Mouse (Mus musculus) megakaryocyte, embryonic 14.5 days (primary cell): ENCODE measurements around the gene Zbtb46. TPM values are rescaled to one million over a fixed set of nuclear protein-coding genes. Genes with fewer than 3 reads are reported as not detected.

Experiments used
- H3K27me3 ChIP-seq: replicated peaks from 2 replicates; pipeline ENCODE3; 2012; ENCODE audit warnings: inconsistent platforms
- H3K36me3 ChIP-seq: replicated peaks from 2 replicates; pipeline ENCODE3; 2012; ENCODE audit warnings: low read length, inconsistent platforms, mixed read lengths
- H3K4me1 ChIP-seq: 2 replicates; pipeline ENCODE4 v1.6.1; 2012; ENCODE audit warnings: inconsistent platforms
- H3K4me3 ChIP-seq: replicated peaks from 2 replicates; pipeline ENCODE3; 2012; ENCODE audit warnings: moderate library complexity, mild to moderate bottlenecking, inconsistent platforms
- H3K9me3 ChIP-seq: 2 replicates; pipeline ENCODE4 v1.6.1; 2012; ENCODE audit warnings: inconsistent platforms
- FLI1 ChIP-seq: IDR thresholded peaks from 2 replicates; pipeline ENCODE4 v1.6.1; 2012; ENCODE audit warnings: low read length, inconsistent platforms, mixed read lengths
- GATA1 ChIP-seq: IDR thresholded peaks from 3 replicates; pipeline ENCODE4 v1.6.1; 2012; ENCODE audit warnings: mixed read lengths, low read length, inconsistent platforms, borderline replicate concordance
- polyA plus RNA-seq: library from polyadenylated mRNA; stranded (reverse); fragments of >175 nt; gene quantifications from 2 replicates; pipeline ENCODE4 v1.2.3, GENCODE M21; 2012; ENCODE audit warnings: low replicate concordance; ENCODE audit not compliant: insufficient read depth

The Zbtb46 gene
- polyA plus RNA-seq, 1 experiment: 0.16 TPM

DNA sequence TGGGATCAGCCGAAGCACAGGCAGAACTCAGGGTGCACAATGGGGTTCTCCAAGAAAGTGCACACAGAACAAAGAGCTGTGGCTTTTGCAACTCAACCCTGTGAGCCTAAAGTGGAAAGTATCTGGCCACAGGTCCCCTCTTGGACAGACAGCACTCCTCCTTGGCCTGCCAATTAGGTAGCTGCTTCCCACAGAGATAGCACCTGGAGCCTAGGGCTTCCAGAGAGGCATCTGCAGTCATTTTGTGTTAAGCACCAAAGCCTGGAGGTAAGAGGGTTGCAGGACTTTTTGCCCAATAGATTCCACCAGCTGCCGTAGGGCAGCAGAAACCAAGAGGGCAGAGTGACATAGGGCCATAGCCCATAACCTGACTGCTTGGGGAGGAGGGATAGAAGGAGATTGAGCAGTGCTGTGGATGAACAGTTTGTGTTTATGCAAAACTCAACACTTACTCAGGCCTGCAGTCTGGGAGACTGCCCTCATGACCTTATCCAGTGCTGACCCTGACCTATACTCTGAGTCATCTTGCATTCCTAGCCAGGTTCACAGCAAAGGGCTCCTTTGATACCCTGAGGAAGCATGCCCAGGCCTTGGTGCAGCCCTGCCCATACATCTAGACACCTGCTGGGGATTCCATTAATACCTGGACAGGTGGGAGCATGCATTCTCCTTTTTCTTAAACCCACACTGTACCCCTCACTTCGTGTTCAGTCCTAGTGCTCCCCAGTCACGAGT lies 68.9 kb downstream of the Zbtb46 start:
- peaks cover 53% of the 10 kb centered on the region for H3K36me3 ChIP-seq
- peaks cover 6% of the 10 kb centered on the region; the same call in 1 of the 2 replicates for H3K4me1 ChIP-seq
- H3K4me3 ChIP-seq: no peak overlapping the region
- TF ChIP-seq GATA1 (no peak), FLI1 (no peak)
- no peaks in the 10 kb centered on the region for H3K9me3 ChIP-seq
- peaks cover 7% of the 10 kb centered on the region for H3K27me3 ChIP-seq

DNA sequence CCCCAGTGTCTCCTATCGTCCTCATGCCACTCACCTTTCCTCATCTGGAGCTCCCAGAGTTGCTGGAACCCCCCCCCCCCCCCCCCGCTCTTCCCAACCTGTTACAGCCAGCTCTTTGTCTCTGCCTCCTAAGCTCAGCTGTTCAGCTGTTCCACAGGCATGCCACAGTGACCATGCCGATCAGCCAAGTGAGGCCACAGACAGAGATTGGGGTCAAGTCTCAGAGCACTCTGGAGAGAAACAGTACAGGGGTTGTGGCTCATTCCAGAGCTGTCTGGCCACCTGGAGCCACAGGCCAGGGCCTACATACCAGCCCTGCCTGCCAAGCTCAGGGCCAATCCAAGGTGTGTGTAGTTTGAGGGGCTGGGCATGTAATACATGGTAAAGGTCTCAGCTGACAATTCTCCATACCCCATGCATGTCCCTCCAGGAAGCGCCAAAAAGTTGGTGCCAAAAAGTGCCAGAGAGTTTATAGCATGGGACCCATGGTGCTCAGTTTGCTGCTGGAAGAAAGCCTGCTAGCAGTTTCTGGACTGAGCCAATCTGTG lies 72.5 kb downstream of the Zbtb46 start:
- Histone ChIP-seq H3K4me1 (peaks cover 3% of the 10 kb centered on the region; the same call in 1 of the 2 replicates), H3K27me3 (no peaks in the 10 kb centered on the region), H3K36me3 (peaks cover 74% of the 10 kb centered on the region), H3K9me3 (no peaks in the 10 kb centered on the region), H3K4me3 (no peak overlapping the region)
- TF ChIP-seq FLI1 (no peak), GATA1 (no peak)

DNA sequence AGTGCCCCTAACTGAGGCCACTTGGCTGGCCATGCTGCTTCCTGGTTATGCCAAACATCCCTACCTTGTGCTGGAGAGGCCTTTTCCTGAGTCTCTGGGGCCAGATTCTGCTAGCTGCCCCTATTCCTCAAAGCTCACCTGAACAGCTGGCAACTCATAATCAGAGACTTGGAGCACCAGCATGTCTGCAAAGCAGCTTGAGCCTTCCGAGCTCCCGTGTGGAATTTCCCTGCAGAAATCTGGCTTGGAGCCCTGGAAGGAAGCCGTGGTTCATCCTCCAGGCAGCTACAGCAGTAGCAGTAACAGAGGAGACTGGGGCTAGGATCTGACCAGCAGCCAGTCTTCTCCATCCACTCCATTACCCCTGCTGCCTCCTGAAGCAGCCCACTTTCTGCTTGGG lies 73.3 kb downstream of the Zbtb46 start:
- H3K9me3 ChIP-seq: no peaks in the 10 kb centered on the region
- H3K27me3 ChIP-seq: no peaks in the 10 kb centered on the region
- peaks cover 74% of the 10 kb centered on the region for H3K36me3 ChIP-seq
- TF ChIP-seq FLI1: no peak
- no peak for TF ChIP-seq GATA1
- no peaks in the 10 kb centered on the region for H3K4me1 ChIP-seq
- no peak overlapping the region for H3K4me3 ChIP-seq

DNA sequence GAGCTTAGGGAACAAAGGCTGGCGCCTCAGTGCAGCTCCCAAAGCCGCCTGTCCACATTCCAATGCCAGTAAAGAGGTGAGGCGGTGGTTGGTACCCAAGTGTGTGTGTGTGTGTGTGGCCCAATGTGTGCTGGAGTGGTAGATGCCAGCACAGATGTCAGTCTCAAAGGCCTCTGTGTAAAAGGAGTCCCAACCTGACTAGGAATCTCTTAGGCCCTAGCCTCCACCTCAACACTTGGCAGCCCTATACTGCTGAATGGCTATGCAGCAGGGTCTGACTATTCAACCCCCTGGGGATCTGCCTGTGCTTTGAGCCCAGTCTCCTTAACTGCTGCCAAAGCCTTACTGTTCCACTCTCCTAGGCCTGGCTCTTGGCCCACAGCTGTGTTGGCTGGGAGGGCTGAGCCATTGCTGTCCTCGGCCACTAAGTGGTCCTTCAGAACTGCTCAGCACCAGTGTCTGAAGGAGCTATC lies 74.3 kb downstream of the Zbtb46 start:
- Histone ChIP-seq H3K27me3 (no peaks in the 10 kb centered on the region), H3K4me3 (no peak overlapping the region), H3K9me3 (no peaks in the 10 kb centered on the region), H3K36me3 (peaks cover 78% of the 10 kb centered on the region), H3K4me1 (no peaks in the 10 kb centered on the region)
- no peak for TF ChIP-seq GATA1
- no peak for TF ChIP-seq FLI1

DNA sequence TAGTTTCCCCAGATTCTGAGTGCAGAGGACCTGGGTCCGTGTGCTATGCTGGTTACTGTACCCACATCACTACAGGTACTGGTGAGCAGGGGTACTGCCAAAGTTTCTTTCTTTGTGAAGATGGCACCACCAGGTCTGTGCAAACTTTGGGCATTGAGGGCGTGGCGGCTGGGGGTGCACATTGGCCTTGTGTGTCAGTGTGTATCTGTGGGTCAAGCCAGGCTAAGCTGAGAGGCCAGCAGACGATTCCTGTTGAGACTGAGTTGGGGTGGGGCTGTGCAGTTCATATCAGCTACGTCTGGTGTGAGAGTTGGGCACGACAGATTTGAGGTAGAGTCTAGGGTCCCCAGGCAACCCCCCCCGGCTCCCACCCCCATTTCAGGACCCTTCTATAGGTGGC lies 74.8 kb downstream of the Zbtb46 start:
- H3K27me3 ChIP-seq: no peaks in the 10 kb centered on the region
- H3K4me3 ChIP-seq: no peak overlapping the region
- no peaks in the 10 kb centered on the region for H3K4me1 ChIP-seq
- TF ChIP-seq FLI1: no peak
- no peak for TF ChIP-seq GATA1
- no peaks in the 10 kb centered on the region for H3K9me3 ChIP-seq
- H3K36me3 ChIP-seq: peaks cover 83% of the 10 kb centered on the region

DNA sequence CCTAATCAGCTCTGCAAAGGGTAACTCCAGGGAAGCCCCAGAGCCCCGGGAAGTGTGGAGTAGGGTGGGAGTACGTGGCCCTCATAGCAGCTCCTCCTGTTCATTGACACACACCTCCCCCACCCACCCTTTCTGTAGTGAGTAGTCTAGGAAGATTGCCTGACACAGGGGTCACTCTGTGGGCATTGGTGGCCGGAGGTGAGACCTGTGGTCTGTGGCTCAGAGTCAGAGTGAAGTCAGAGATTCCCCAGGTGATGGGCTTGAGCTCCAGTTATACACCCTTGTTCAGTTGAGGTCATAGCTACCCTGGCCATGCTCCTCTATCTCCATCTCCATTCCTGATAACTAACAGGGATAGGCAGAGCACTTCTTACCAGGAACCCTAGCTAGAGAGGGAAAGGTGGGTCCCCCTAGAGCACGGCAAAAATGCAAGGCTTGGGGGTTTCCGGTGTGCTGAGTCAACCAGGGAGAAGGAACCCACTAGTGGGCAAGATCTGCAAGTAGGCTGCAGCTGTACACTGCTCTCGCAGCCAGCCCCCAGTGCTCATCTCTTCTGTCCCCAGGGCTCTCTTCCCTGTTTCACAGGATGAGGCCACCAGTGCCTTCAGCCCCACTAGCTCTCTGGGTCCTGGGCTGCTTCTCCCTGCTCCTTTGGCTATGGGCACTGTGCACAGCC lies 77.5 kb downstream of the Zbtb46 start:
- no peaks in the 10 kb centered on the region for H3K9me3 ChIP-seq
- no peak overlapping the region for H3K4me3 ChIP-seq
- no peaks in the 10 kb centered on the region for H3K27me3 ChIP-seq
- no peak for TF ChIP-seq FLI1
- no peak for TF ChIP-seq GATA1
- H3K4me1 ChIP-seq: peaks cover 22% of the 10 kb centered on the region
- H3K36me3 ChIP-seq: peaks cover 89% of the 10 kb centered on the region

DNA sequence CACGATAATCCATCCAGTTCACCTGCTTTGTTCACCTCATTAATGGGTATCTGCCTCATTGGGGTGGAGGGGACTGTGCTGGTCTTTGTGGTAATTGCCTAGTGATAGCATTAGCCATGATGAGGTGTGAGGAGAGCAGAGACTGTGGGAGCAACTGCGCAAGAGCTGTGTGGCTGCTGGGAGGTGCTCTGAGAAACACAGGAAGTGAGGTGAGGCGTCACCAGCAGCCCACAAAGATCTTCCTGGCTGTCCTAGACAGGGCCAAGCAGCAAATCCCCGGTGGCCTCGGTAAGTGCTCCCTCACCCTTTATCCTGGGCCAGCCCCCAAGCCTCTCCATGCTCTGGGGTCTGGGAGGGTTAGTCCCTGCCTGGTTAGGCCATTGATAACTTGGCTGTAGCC lies 78.1 kb downstream of the Zbtb46 start:
- H3K9me3 ChIP-seq: no peaks in the 10 kb centered on the region
- peaks cover 28% of the 10 kb centered on the region for H3K4me1 ChIP-seq
- H3K36me3 ChIP-seq: peaks cover 83% of the 10 kb centered on the region
- no peak overlapping the region for H3K4me3 ChIP-seq
- no peaks in the 10 kb centered on the region for H3K27me3 ChIP-seq
- TF ChIP-seq GATA1: no peak

DNA sequence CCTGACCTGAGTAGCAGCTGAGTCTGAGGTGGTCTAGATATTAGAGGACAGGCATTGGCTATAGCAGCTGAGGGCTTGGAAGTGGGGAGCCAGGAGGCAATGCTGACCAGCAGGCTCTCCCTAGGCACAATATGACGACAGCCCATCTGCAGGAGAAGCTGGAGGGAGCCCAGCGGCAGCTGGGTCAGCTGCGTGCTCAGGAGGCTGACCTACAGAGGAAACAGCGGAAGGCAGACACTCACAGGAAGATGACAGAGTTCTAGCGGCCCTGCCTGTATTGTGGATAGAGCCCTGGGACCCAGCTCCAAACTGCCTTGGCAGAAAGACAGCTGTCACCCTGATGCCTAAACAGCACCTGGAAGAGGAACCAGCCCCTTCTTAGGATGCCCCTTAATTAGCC lies 79.0 kb downstream of the Zbtb46 start:
- no peaks in the 10 kb centered on the region for H3K9me3 ChIP-seq
- no peak overlapping the region for H3K4me3 ChIP-seq

DNA sequence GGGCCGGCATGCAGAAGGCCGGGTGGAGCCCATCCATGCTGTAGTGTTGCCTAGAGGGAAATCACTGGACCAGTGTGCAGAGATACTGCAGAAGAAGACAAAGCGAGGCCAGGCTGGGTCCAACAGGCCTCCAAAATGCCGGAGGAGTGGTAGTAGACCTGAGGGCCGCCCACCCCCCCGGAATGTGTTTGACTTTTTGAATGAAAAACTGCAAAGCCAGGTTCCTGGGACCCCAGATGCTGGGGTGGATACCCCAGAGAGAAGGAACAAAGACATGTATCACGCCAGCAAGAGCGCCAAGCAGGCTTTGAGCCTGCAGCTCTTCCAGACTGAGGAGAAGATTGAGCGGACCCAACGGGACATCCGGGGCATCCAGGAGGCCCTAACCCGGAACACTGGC lies 79.4 kb downstream of the Zbtb46 start, which contains the start of gene Lime1:
Gene Lime1, plus strand, starts transcription at position 301 of the 400 bp plus-strand sequence.
- Histone ChIP-seq H3K36me3 (peaks cover 74% of the 10 kb centered on the region), H3K4me3 (no peak within 1 kb of the TSS), H3K27me3 (no peaks in the 10 kb centered on the region), H3K9me3 (no peaks in the 10 kb centered on the region), H3K4me1 (peaks cover 40% of the 10 kb centered on the region)
- no peak for TF ChIP-seq FLI1
- TF ChIP-seq GATA1: no peak

More for the DNA sequence above, 79.0 kb downstream of the Zbtb46 start:
- TF ChIP-seq GATA1: no peak
- no peak for TF ChIP-seq FLI1
- Histone ChIP-seq H3K27me3 (no peaks in the 10 kb centered on the region), H3K4me1 (peaks cover 35% of the 10 kb centered on the region), H3K36me3 (peaks cover 74% of the 10 kb centered on the region)

DNA sequence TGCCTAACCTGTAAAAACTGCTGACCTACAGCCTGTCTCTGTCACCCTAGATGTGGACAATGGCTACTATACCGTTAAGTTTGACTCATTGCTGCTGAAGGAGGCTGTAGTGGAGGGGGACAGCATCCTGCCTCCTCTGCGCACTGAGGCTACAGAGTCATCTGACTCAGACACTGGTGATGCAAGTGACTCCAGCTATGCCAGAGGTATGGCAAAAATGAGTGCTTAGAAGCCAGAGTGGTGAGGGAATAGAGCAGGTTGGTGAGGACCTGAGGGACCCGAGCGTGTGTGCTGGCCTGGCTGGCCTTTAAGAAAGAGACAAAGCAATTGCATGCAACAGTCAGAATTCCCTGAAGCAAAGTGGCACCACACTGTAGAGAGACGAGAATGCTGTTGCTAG lies 80.5 kb downstream of the Zbtb46 start:
- H3K4me1 ChIP-seq: peaks cover 48% of the 10 kb centered on the region
- no peaks in the 10 kb centered on the region for H3K27me3 ChIP-seq
- TF ChIP-seq GATA1: no peak
- no peak for TF ChIP-seq FLI1
- no peaks in the 10 kb centered on the region for H3K9me3 ChIP-seq
- peaks cover 68% of the 10 kb centered on the region for H3K36me3 ChIP-seq
- no peak overlapping the region for H3K4me3 ChIP-seq
